Mouse (Mus musculus): ENCODE measurements around the gene Tarbp2. TPM values are rescaled to one million over a fixed set of nuclear protein-coding genes. Genes with fewer than 3 reads are reported as not detected.

The Tarbp2 gene
- total and polyA plus RNA-seq, 3 experiments: 62.2 to 105 (median 75.6) TPM

DNA sequence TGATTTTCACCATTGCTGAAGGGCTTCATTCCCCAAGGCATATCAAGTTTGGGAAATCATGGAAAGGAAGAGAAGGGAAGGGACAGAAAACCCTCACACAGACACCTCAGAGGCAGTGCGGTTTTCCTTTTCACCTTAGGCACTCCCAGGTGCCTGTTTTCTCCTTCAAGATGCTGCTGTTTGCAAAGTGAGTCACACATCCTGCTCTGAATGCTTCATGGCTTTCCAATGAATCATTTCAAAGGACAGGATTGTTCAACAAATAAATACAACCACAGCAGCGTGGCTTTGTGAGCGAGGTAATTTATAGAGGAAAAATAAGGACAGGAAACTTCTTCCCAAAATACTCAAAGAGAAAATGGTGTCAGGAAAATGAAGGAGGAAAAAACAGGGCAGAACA is 54.1 kb downstream of the Tarbp2 start:
- H3K9ac ChIP-seq (ENCODE audit: insufficient read depth, low read depth): no peak overlapping the region
- no peaks in the 10 kb centered on the region for H3K27me3 ChIP-seq (replicated peaks)
- H3K4me2 ChIP-seq (ENCODE audit: insufficient read depth, low read depth, poor library complexity, severe bottlenecking): no peak overlapping the region
- H3K27ac ChIP-seq (ENCODE audit: insufficient read depth, low read depth): no peak overlapping the region
- DNase-seq (ENCODE audit: extremely low read depth): no peak
- no peak overlapping the region for H3K4me3 ChIP-seq (replicated peaks in 1 of 3; ENCODE audit: low read depth in 2 of 3, low read length in 2 of 3, poor library complexity in 1 of 3)
- TF ChIP-seq TBP (conservative IDR thresholded peaks at IDR 0.05; ENCODE audit: low read depth, low read length) (no peak), JUND (conservative IDR thresholded peaks at IDR 0.05; ENCODE audit: low read depth, low read length) (no peak), USF1 (IDR thresholded peaks at IDR 0.05; ENCODE audit: low read depth, low read length) (no peak), RCOR1 (conservative IDR thresholded peaks at IDR 0.05; ENCODE audit: low read depth, low read length) (no peak), NRF1 (IDR thresholded peaks at IDR 0.05; ENCODE audit: low read depth, low read length) (no peak), MXI1 (IDR thresholded peaks at IDR 0.05; ENCODE audit: low read depth, low read length) (no peak), ZNF384 (IDR thresholded peaks at IDR 0.05; ENCODE audit: low read depth, low read length) (no peak), PAX5 (IDR thresholded peaks at IDR 0.05; ENCODE audit: low read length) (no peak), EP300 (IDR thresholded peaks at IDR 0.05; ENCODE audit: low read length) (no peak), ELF1 (IDR thresholded peaks at IDR 0.05; ENCODE audit: low read depth, low read length) (no peak), MYC (IDR thresholded peaks at IDR 0.05; ENCODE audit: low read depth, low read length) (no peak), E2F4 (IDR thresholded peaks at IDR 0.05; ENCODE audit: insufficient replicate concordance, low read depth, low read length) (no peak), ZMIZ1 (IDR thresholded peaks at IDR 0.05; ENCODE audit: low read depth, low read length) (no peak), MAFK (IDR thresholded peaks at IDR 0.05; ENCODE audit: insufficient replicate concordance, low read length) (no peak)
- peaks cover 0 to 3% of the 10 kb centered on the region in 2 experiments; a peak in 1 of 4 replicates for H3K4me1 ChIP-seq (ENCODE audit: control insufficient read depth in 1 of 2, insufficient read depth in 2 of 2)
- H3K36me3 ChIP-seq (replicated peaks in 1 of 2; ENCODE audit: control insufficient read depth in 1 of 2, insufficient read depth in 1 of 2, low read length in 1 of 2): peaks cover 0 to 25% of the 10 kb centered on the region in 2 experiments
- in situ Hi-C loops (cut with MboI; ENCODE audit: low pct_ligation_motif_present, low pct_unique_long_range_greater_than_20kb, low sequenced_read_pairs): no loop called here
- H3K9me3 ChIP-seq (replicated peaks; ENCODE audit: low read length): no peaks in the 10 kb centered on the region
- dilution Hi-C loops (cut with MboI; ENCODE audit: extremely low pct_ligation_motif_present, extremely low pct_unique_long_range_greater_than_20kb, low sequenced_read_pairs): no loop called here
- H3K79me2 ChIP-seq (replicated peaks; ENCODE audit: control insufficient read depth, extremely low read depth, insufficient read depth, poor library complexity, severe bottlenecking): no peaks in the 10 kb centered on the region

Other genes starting within 250 kb of the Tarbp2 start
- not detected in 2 replicates for gene Gm9918, start 247.6 kb upstream of the Tarbp2 start, total RNA-seq (2012; rRNA removed)
- not detected in 2 replicates for gene Gm9918, start 247.6 kb upstream of the Tarbp2 start, total RNA-seq (2014; rRNA removed)
- not detected in 2 replicates for gene Gm9918, start 247.6 kb upstream of the Tarbp2 start, polyA plus RNA-seq (2012; ENCODE audit: insufficient read length, low read depth)
- gene Mfsd5, start 238.7 kb upstream of the Tarbp2 start, total RNA-seq (2012; rRNA removed): 31.1 and 37.1 TPM in 2 replicates
- gene Mfsd5, start 238.7 kb upstream of the Tarbp2 start, total RNA-seq (2014; rRNA removed): 43.7 and 51.8 TPM in 2 replicates
- gene Mfsd5, start 238.7 kb upstream of the Tarbp2 start, polyA plus RNA-seq (2012; ENCODE audit: insufficient read length, low read depth): 76.2 and 90.6 TPM in 2 replicates
- gene Espl1, start 221.9 kb upstream of the Tarbp2 start, total RNA-seq (2012; rRNA removed): 51.0 and 64.6 TPM in 2 replicates
- 41.0 and 41.3 TPM in 2 replicates for gene Espl1, start 221.9 kb upstream of the Tarbp2 start, total RNA-seq (2014; rRNA removed)
- gene Espl1, start 221.9 kb upstream of the Tarbp2 start, polyA plus RNA-seq (2012; ENCODE audit: insufficient read length, low read depth): 80.7 and 110 TPM in 2 replicates
- 265 and 269 TPM in 2 replicates for gene Pfdn5, start 192.1 kb upstream of the Tarbp2 start, total RNA-seq (2012; rRNA removed)
- gene Pfdn5, start 192.1 kb upstream of the Tarbp2 start, total RNA-seq (2014; rRNA removed): 296 and 371 TPM in 2 replicates
- 356 and 502 TPM in 2 replicates for gene Pfdn5, start 192.1 kb upstream of the Tarbp2 start, polyA plus RNA-seq (2012; ENCODE audit: insufficient read length, low read depth)
- 105 and 126 TPM in 2 replicates for gene Myg1, start 186.5 kb upstream of the Tarbp2 start, total RNA-seq (2012; rRNA removed)
- gene Myg1, start 186.5 kb upstream of the Tarbp2 start, total RNA-seq (2014; rRNA removed): 121 and 133 TPM in 2 replicates
- 132 and 166 TPM in 2 replicates for gene Myg1, start 186.5 kb upstream of the Tarbp2 start, polyA plus RNA-seq (2012; ENCODE audit: insufficient read length, low read depth)
- gene Aaas, start 167.4 kb upstream of the Tarbp2 start, total RNA-seq (2012; rRNA removed): 95.5 and 98.3 TPM in 2 replicates
- gene Aaas, start 167.4 kb upstream of the Tarbp2 start, total RNA-seq (2014; rRNA removed): 107 and 126 TPM in 2 replicates
- 241 and 266 TPM in 2 replicates for gene Aaas, start 167.4 kb upstream of the Tarbp2 start, polyA plus RNA-seq (2012; ENCODE audit: insufficient read length, low read depth)
- gene Sp7, start 151.0 kb upstream of the Tarbp2 start, total RNA-seq (2012; rRNA removed): 0.04 TPM in 1 of 2 replicates, not detected in the other
- not detected in 2 replicates for gene Sp7, start 151.0 kb upstream of the Tarbp2 start, total RNA-seq (2014; rRNA removed)
- gene Sp7, start 151.0 kb upstream of the Tarbp2 start, polyA plus RNA-seq (2012; ENCODE audit: insufficient read length, low read depth): not detected in 2 replicates
- 23.3 and 23.5 TPM in 2 replicates for gene Sp1, start 112.0 kb upstream of the Tarbp2 start, total RNA-seq (2012; rRNA removed)
- gene Sp1, start 112.0 kb upstream of the Tarbp2 start, total RNA-seq (2014; rRNA removed): 22.3 and 27.1 TPM in 2 replicates
- gene Sp1, start 112.0 kb upstream of the Tarbp2 start, polyA plus RNA-seq (2012; ENCODE audit: insufficient read length, low read depth): 25.6 and 31.8 TPM in 2 replicates
- gene Amhr2, start 72.8 kb upstream of the Tarbp2 start, total RNA-seq (2012; rRNA removed): not detected in 2 replicates
- gene Amhr2, start 72.8 kb upstream of the Tarbp2 start, total RNA-seq (2014; rRNA removed): not detected in 2 replicates
- not detected in 2 replicates for gene Amhr2, start 72.8 kb upstream of the Tarbp2 start, polyA plus RNA-seq (2012; ENCODE audit: insufficient read length, low read depth)
- 34.5 and 36.4 TPM in 2 replicates for gene Prr13, start 59.2 kb upstream of the Tarbp2 start, total RNA-seq (2012; rRNA removed)
- gene Prr13, start 59.2 kb upstream of the Tarbp2 start, total RNA-seq (2014; rRNA removed): 26.1 and 32.2 TPM in 2 replicates
- gene Prr13, start 59.2 kb upstream of the Tarbp2 start, polyA plus RNA-seq (2012; ENCODE audit: insufficient read length, low read depth): 94.8 and 131 TPM in 2 replicates
- 263 and 281 TPM in 2 replicates for gene Pcbp2, start 47.7 kb upstream of the Tarbp2 start, total RNA-seq (2012; rRNA removed)
- 308 and 379 TPM in 2 replicates for gene Pcbp2, start 47.7 kb upstream of the Tarbp2 start, total RNA-seq (2014; rRNA removed)
- 1,350 and 1,545 TPM in 2 replicates for gene Pcbp2, start 47.7 kb upstream of the Tarbp2 start, polyA plus RNA-seq (2012; ENCODE audit: insufficient read length, low read depth)
- gene Gm10337, start 14.5 kb upstream of the Tarbp2 start, total RNA-seq (2012; rRNA removed): not detected in 2 replicates
- not detected in 2 replicates for gene Gm10337, start 14.5 kb upstream of the Tarbp2 start, total RNA-seq (2014; rRNA removed)
- not detected in 2 replicates for gene Gm10337, start 14.5 kb upstream of the Tarbp2 start, polyA plus RNA-seq (2012; ENCODE audit: insufficient read length, low read depth)
- 2.8 and 3.0 TPM in 2 replicates for gene Map3k12, start 1.1 kb upstream of the Tarbp2 start, total RNA-seq (2012; rRNA removed)
- 1.4 and 1.5 TPM in 2 replicates for gene Map3k12, start 1.1 kb upstream of the Tarbp2 start, total RNA-seq (2014; rRNA removed)
- gene Map3k12, start 1.1 kb upstream of the Tarbp2 start, polyA plus RNA-seq (2012; ENCODE audit: insufficient read length, low read depth): 2.3 and 3.0 TPM in 2 replicates
- 0.76 and 1.0 TPM in 2 replicates for gene Npff, start 6.8 kb downstream of the Tarbp2 start, total RNA-seq (2012; rRNA removed)
- gene Npff, start 6.8 kb downstream of the Tarbp2 start, total RNA-seq (2014; rRNA removed): 0.82 and 1.1 TPM in 2 replicates
- gene Npff, start 6.8 kb downstream of the Tarbp2 start, polyA plus RNA-seq (2012; ENCODE audit: insufficient read length, low read depth): 2.1 and 2.7 TPM in 2 replicates
- gene Gm28047, start 106.9 kb downstream of the Tarbp2 start, total RNA-seq (2012; rRNA removed): not detected in 2 replicates
- gene Gm28047, start 106.9 kb downstream of the Tarbp2 start, total RNA-seq (2014; rRNA removed): not detected in 2 replicates
- not detected in 2 replicates for gene Gm28047, start 106.9 kb downstream of the Tarbp2 start, polyA plus RNA-seq (2012; ENCODE audit: insufficient read length, low read depth)
- 8.2 and 8.6 TPM in 2 replicates for gene Atf7, start 107.3 kb downstream of the Tarbp2 start, total RNA-seq (2012; rRNA removed)
- 4.3 and 6.7 TPM in 2 replicates for gene Atf7, start 107.3 kb downstream of the Tarbp2 start, total RNA-seq (2014; rRNA removed)
- 30.7 and 31.9 TPM in 2 replicates for gene Atf7, start 107.3 kb downstream of the Tarbp2 start, polyA plus RNA-seq (2012; ENCODE audit: insufficient read length, low read depth)
- 571 and 589 TPM in 2 replicates for gene Atp5g2, start 154.2 kb downstream of the Tarbp2 start, total RNA-seq (2012; rRNA removed)
- 281 and 297 TPM in 2 replicates for gene Atp5g2, start 154.2 kb downstream of the Tarbp2 start, total RNA-seq (2014; rRNA removed)
- 33.9 and 35.0 TPM in 2 replicates for gene Atp5g2, start 154.2 kb downstream of the Tarbp2 start, polyA plus RNA-seq (2012; ENCODE audit: insufficient read length, low read depth)
- 2.7 and 8.5 TPM in 2 replicates for gene Calcoco1, start 204.0 kb downstream of the Tarbp2 start, total RNA-seq (2012; rRNA removed)
- 3.6 and 4.5 TPM in 2 replicates for gene Calcoco1, start 204.0 kb downstream of the Tarbp2 start, total RNA-seq (2014; rRNA removed)
- gene Calcoco1, start 204.0 kb downstream of the Tarbp2 start, polyA plus RNA-seq (2012; ENCODE audit: insufficient read length, low read depth): 7.6 and 9.7 TPM in 2 replicates

Measured in CH12.LX (cell line).